Mouse (Mus musculus): ENCODE measurements around the gene Chst14.

DNA sequence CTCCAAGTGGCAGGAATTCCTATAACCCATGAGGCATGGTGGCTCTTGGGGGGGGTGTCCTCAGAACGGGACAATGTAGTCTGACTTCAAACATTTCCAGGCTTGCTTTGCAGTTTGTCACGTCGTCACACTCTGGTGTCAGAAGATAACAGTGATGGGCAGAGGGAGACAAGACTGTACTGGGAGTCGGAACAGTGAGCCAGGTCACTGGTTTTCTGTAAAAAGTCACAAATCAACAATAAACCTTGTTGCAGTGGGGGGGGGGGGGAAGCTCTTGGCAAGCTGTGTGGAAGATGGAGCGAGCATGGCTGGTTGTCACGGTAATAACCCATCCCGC lies 37.3 kb downstream of the Chst14 start:
- TF ChIP-seq CTCF (IDR thresholded peaks at IDR 0.05; ENCODE audit: control insufficient read depth, insufficient read depth, insufficient read length) (no peak), MYOG (IDR thresholded peaks at IDR 0.05; ENCODE audit: control insufficient read depth, extremely low read depth, insufficient read length) (no peak)
